Mouse (Mus musculus) cerebellum, adult 11-12 months (tissue): Measurements from ENCODE around the gene Thada.

Experiments used
- DNase-seq: peaks from one replicate; pipeline ENCODE4 v3.0.0; 2022

Thada gene

DNA sequence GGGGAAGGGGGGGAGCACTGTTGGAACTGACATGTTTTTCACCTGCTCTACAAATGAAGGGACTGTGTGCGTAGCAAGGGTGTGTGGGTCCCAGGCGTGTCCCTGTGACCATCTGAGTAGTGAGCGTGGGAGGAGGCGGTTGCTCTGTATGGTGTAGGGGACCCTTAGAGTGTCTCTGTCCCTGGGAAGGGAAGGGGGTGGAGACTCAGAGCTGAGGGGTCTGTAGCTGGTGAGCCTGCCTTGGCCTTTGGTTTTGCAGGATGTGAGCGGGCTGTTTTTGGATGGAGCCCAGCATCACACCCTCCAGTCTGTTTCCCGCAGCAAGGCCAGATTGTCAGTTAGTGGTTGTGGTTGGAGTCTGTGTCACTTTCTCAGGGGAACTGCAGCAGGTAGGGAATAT is 324.3 kb downstream of the Thada start:
- DNase-seq = no peak

DNA sequence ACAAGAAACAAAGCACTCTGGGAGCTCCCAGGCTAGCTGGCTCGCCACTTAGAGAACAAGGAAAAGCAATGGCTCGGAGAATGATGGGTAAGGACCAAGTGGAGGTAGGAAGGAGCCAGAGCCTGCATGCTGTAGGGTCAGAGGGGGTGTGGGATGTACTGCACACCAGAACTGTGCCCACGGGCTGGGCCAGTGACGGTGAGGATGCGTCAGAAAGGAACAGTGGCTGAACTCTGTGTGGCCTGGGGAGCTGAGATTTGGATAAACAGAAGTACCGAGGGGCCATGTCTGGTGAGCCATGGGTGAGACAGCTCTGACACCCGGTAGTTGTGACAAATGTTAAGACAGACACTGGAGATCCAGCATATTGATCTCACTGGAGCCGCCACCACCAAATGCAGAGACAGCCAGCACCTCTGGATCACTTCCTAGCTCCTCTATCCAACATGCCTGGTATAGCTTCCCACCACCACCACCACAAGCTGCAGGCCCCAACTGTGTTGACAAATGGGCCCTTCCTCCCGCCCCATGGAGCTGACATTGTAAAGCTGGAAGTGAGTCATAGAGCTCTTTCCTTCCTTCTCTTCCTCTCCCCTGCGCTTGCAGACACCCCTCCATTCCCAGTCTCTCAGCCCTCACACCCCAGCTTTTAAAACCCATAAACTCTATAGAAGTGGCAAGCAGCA is 325.0 kb downstream of the Thada start:
- DNase-seq = no peak
